Mouse (Mus musculus) lung, postnatal 0 days (tissue): ENCODE measurements at regions not wholly inside any gene's neighbourhood (a gene's known extent, or its start where the extent isn't known, plus 50 kb on each side); places are given as distances from the start of the nearest gene placed in this dataset.

Experiments used
- ATAC-seq: fragments of 200-750 bp; cut with Nextera tagmentation; 2 replicates; pipeline ENCODE4 v1.8.0; 2017; ENCODE audit warnings: moderate library complexity
- DNase-seq: peaks from one replicate; pipeline ENCODE4 v3.0.0-alpha.2; 2016; ENCODE audit warnings: low spot score
- H3K27ac ChIP-seq: fragments of 300-500 bp; sonication (generic); 2 replicates; pipeline ENCODE4 v1.5.1; 2014; ENCODE audit warnings: antibody characterized with exemption, mild to moderate bottlenecking, low read length, mixed read lengths
- H3K27me3 ChIP-seq: fragments of 300-500 bp; sonication (generic); replicated peaks from 2 replicates; pipeline ENCODE4 v1.6.1; 2014; ENCODE audit warnings: low read length, mixed read lengths; ENCODE audit not compliant: insufficient read depth
- H3K36me3 ChIP-seq: fragments of 300-500 bp; sonication (generic); 2 replicates; pipeline ENCODE4 v1.6.1; 2014; ENCODE audit warnings: low read length, mixed read lengths; ENCODE audit not compliant: insufficient read depth
- H3K4me1 ChIP-seq: fragments of 300-500 bp; sonication (generic); 2 replicates; pipeline ENCODE4 v1.6.1; 2014; ENCODE audit warnings: antibody characterized with exemption, low read depth, low read length, mixed read lengths; ENCODE audit not compliant: insufficient read depth
- H3K4me2 ChIP-seq: fragments of 300-500 bp; sonication (generic); replicated peaks from 2 replicates; pipeline ENCODE4 v1.6.1; 2014; ENCODE audit warnings: low read depth, mild to moderate bottlenecking, low read length, moderate library complexity, mixed read lengths
- H3K4me3 ChIP-seq: fragments of 300-500 bp; sonication (generic); 2 replicates; pipeline ENCODE4 v1.5.1; 2014; ENCODE audit warnings: low read depth, low read length
- H3K9ac ChIP-seq: fragments of 300-500 bp; sonication (generic); replicated peaks from 2 replicates; pipeline ENCODE4 v1.6.1; 2014; ENCODE audit warnings: low read depth, mild to moderate bottlenecking
- H3K9me3 ChIP-seq: fragments of 300-500 bp; sonication (generic); 2 replicates; pipeline ENCODE4 v1.6.1; 2016; ENCODE audit warnings: low read length, mixed read lengths
- CTCF ChIP-seq: IDR thresholded peaks from 2 replicates; pipeline ENCODE4 v1.5.1; 2016; ENCODE audit warnings: antibody characterized with exemption, mild to moderate bottlenecking
- EP300 ChIP-seq: IDR thresholded peaks from 2 replicates; pipeline ENCODE4 v1.6.1; 2016; ENCODE audit warnings: antibody characterized with exemption, mild to moderate bottlenecking, control low read depth
- WGBS: fragments of 180-500 bp; shearing (Covaris S2); extraction: QIAGEN DNeasy Blood & Tissue Kit; methylation state at CpG from one replicate; pipeline ENCODE4 v1.1.7; 2014; 5-methylcytosine and 5-hydroxymethylcytosine counted together

GRCm38 (mm10) chrX:67829729-67830128 lies 91.5 kb downstream of the 4933436I01Rik start:
- Histone ChIP-seq H3K4me3 (no peak overlapping the region), H3K9ac (no peak overlapping the region), H3K27me3 (no peaks in the 10 kb centered on the region), H3K36me3 (no peaks in the 10 kb centered on the region), H3K27ac (no peak overlapping the region), H3K4me1 (no peaks in the 10 kb centered on the region), H3K4me2 (no peak overlapping the region), H3K9me3 (no peaks in the 10 kb centered on the region)
- ATAC-seq (no peak), DNase-seq (no peak)
- TF ChIP-seq EP300 (no peak), CTCF (no peak)
- WGBS = 49% methylated on average over 2 of the region's 2 CpGs

GRCm38 (mm10) chrX:67821134-67821533 lies 100.1 kb downstream of the 4933436I01Rik start:
- ATAC-seq = no peak
- H3K9me3 ChIP-seq = no peaks in the 10 kb centered on the region
- H3K4me1 ChIP-seq = no peaks in the 10 kb centered on the region
- WGBS = 39% methylated on average over 4 of the region's 4 CpGs
- peak; percentile 10 for DNase-seq
- H3K4me2 ChIP-seq = no peak overlapping the region
- TF ChIP-seq CTCF (no peak), EP300 (no peak)
- no peaks in the 10 kb centered on the region for H3K36me3 ChIP-seq
- H3K27me3 ChIP-seq = no peaks in the 10 kb centered on the region
- no peak overlapping the region for H3K4me3 ChIP-seq
- no peak overlapping the region for H3K27ac ChIP-seq
- H3K9ac ChIP-seq = no peak overlapping the region
